Mouse (Mus musculus) lung, embryonic 14.5 days (tissue): Measurements from ENCODE around the gene Rasl11a. TPM values are rescaled to one million over a fixed set of nuclear protein-coding genes. Genes with fewer than 3 reads are reported as not detected.
A peak's percentile ranks its signal among the peaks of the same experiment; 100 is the strongest.

ENCODE experiments used
- ATAC-seq: fragments of 200-750 bp; cut with Nextera tagmentation; 2 replicates; pipeline ENCODE4 v1.8.0; 2017; ENCODE audit warnings: mild to moderate bottlenecking, moderate TSS enrichment, moderate library complexity; ENCODE audit not compliant: insufficient read depth
- DNase-seq: peaks from one replicate; pipeline ENCODE4 v3.0.0-alpha.2; 2015
- H3K27ac ChIP-seq: fragments of 300-500 bp; sonication (generic); 2 replicates; pipeline ENCODE4 v1.5.1; 2014; ENCODE audit warnings: low read depth, mild to moderate bottlenecking, moderate library complexity
- H3K27me3 ChIP-seq: fragments of 300-500 bp; sonication (generic); 2 replicates; pipeline ENCODE4 v1.6.1; 2014; ENCODE audit warnings: low read length, control low read depth; ENCODE audit not compliant: insufficient read depth
- H3K36me3 ChIP-seq: fragments of 300-500 bp; sonication (generic); 2 replicates; pipeline ENCODE4 v1.6.1; 2014; ENCODE audit warnings: control low read depth; ENCODE audit not compliant: insufficient read depth
- H3K4me1 ChIP-seq: fragments of 300-500 bp; sonication (generic); 2 replicates; pipeline ENCODE4 v1.6.1; 2014; ENCODE audit warnings: antibody characterized with exemption, control low read depth; ENCODE audit not compliant: insufficient read depth
- H3K4me2 ChIP-seq: fragments of 300-500 bp; sonication (generic); 2 replicates; pipeline ENCODE4 v1.6.1; 2014; ENCODE audit warnings: mild to moderate bottlenecking
- H3K4me3 ChIP-seq: fragments of 300-500 bp; sonication (generic); 2 replicates; pipeline ENCODE4 v1.5.1; 2014; ENCODE audit warnings: low read depth, low read length
- H3K9ac ChIP-seq: fragments of 300-500 bp; sonication (generic); 2 replicates; pipeline ENCODE4 v1.6.1; 2014
- H3K9me3 ChIP-seq: fragments of 300-500 bp; sonication (generic); 2 replicates; pipeline ENCODE4 v1.6.1; 2016; ENCODE audit warnings: low read depth, low read length, control low read depth
- CTCF ChIP-seq: IDR thresholded peaks from 2 replicates; pipeline ENCODE4 v1.5.1; 2016; ENCODE audit warnings: antibody characterized with exemption, low read depth
- WGBS: fragments of 180-500 bp; shearing (Covaris S2); extraction: QIAGEN DNeasy Blood & Tissue Kit; methylation state at CpG from one replicate; pipeline ENCODE4 v1.1.7; 2014; 5-methylcytosine and 5-hydroxymethylcytosine counted together
- polyA plus RNA-seq: library from polyadenylated mRNA; unstranded; fragments of >200 nt; fragmentation: Nextera tagmentation; extraction: Ambion mirVana; gene quantifications from 2 replicates; pipeline ENCODE4 v1.2.1, GENCODE M21; 2014

Rasl11a gene
- polyA plus RNA-seq, 1 experiment from 2014 or later: 18.6 TPM

DNA sequence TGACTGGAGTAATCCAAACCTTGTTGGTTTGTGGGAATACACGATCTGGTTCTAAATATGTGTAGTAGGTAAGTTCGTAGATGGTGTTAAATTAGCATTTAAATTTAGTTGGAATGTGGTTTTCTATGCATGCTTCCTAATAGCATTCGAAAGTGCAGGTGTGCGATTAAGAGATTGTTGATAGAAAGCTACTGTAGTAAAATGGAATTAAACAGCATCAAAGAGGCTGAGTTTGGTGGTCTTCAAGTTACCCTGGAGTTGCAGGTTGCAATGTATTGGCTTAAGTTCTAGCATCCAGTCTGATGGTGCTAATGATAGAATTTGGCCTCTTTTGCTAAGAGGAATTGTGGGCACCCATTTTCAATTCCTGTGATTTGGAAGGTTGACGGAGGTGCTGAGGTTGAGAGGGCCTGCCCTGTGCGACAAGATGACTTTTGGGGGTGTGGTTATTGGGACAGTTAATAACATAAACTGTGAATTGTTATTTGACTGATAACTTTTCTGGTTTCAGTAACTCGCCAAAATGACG, 11.1 kb upstream of the Rasl11a start:
- TF ChIP-seq CTCF: no peak
- peak overlapping the region; percentile 84 for H3K4me2 ChIP-seq
- H3K27me3 ChIP-seq: no peaks in the 10 kb centered on the region
- H3K27ac ChIP-seq: peak overlapping the region; percentile 88; the same call in 1 of the 2 replicates
- H3K4me3 ChIP-seq: peak overlapping the region; percentile 70
- H3K9ac ChIP-seq: peak overlapping the region; percentile 88
- H3K36me3 ChIP-seq: peaks cover 48% of the 10 kb centered on the region
- no peak for DNase-seq
- 0 out of 2 replicates have a peak, but pooled peaks cover 11% of the 10 kb centered on the region for H3K4me1 ChIP-seq
- no peak for ATAC-seq
- WGBS: 7% methylated on average over 8 of the region's 8 CpGs
- H3K9me3 ChIP-seq: no peaks in the 10 kb centered on the region

DNA sequence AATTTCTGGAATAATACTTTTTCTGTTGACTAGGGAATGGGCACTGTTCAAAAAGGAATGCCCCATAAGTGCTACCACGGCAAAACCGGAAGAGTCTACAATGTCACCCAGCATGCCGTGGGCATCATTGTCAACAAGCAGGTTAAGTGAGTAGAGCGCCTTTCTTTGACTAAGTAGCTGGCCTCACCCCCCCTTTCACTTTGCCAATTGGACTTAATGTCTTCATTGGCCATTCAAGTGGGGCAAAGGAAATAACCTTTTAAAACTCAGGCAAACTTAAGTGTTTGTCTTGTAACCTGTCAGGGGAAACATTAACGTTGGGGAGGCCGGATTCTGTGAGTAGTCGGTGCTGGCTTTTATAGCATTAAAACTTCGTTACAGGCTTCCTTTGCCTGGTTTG, 9.9 kb upstream of the Rasl11a start:
- Histone ChIP-seq H3K27me3 (no peaks in the 10 kb centered on the region), H3K36me3 (peaks cover 57% of the 10 kb centered on the region), H3K4me1 (0 out of 2 replicates have a peak, but pooled peaks cover 11% of the 10 kb centered on the region), H3K4me3 (peak overlapping the region; percentile 70; the same call in 1 of the 2 replicates), H3K9me3 (no peaks in the 10 kb centered on the region), H3K27ac (no peak overlapping the region), H3K9ac (peak overlapping the region; percentile 88; the same call in 1 of the 2 replicates), H3K4me2 (peak overlapping the region; percentile 84; the same call in 1 of the 2 replicates)
- DNase-seq: no peak
- no peak for ATAC-seq
- 61% methylated on average over 8 of the region's 8 CpGs for WGBS
- TF ChIP-seq CTCF: no peak

DNA sequence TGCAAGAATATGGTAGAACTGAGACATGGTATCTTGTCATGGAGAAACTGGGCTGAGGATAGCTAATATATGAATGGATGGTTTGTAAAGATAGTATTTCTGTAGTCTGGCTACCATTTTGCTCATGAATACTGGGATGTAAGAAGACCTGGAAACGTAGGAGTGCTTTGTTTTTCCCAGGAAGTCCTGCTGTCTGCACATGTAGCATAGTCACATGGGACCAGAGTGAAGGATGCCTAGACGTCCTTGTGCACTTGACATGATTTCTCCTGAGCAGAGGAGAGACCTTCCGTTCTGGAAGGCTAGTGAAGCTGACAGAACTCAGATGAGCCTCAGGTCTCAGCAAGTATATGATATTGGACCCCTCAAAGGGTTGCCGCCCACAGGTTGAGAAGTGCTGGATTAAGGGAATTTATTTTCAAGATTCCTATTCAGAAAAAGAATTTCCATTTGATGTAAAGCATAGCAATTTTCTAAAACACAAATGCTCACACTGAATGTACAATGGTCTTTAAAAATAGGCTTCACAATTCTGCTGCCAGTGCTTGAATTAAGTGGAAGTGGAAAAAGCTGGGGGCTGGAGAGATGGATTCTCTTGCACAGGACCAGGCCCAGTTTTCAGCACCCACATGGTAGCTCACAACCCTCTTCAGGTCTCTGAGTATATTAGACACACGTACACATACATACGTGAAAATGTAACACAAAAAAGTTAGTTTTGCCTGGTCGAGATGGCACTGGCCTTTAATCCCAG, 6.7 kb upstream of the Rasl11a start:
- Histone ChIP-seq H3K36me3 (peaks cover 61% of the 10 kb centered on the region), H3K27ac (no peak overlapping the region), H3K9ac (no peak overlapping the region), H3K4me2 (no peak overlapping the region), H3K4me1 (0 out of 2 replicates have a peak, but pooled peaks cover 11% of the 10 kb centered on the region), H3K4me3 (no peak overlapping the region), H3K27me3 (no peaks in the 10 kb centered on the region), H3K9me3 (no peaks in the 10 kb centered on the region)
- no peak for TF ChIP-seq CTCF
- DNase-seq: no peak
- WGBS: 67% methylated on average over 7 of the region's 7 CpGs
- ATAC-seq: no peak

DNA sequence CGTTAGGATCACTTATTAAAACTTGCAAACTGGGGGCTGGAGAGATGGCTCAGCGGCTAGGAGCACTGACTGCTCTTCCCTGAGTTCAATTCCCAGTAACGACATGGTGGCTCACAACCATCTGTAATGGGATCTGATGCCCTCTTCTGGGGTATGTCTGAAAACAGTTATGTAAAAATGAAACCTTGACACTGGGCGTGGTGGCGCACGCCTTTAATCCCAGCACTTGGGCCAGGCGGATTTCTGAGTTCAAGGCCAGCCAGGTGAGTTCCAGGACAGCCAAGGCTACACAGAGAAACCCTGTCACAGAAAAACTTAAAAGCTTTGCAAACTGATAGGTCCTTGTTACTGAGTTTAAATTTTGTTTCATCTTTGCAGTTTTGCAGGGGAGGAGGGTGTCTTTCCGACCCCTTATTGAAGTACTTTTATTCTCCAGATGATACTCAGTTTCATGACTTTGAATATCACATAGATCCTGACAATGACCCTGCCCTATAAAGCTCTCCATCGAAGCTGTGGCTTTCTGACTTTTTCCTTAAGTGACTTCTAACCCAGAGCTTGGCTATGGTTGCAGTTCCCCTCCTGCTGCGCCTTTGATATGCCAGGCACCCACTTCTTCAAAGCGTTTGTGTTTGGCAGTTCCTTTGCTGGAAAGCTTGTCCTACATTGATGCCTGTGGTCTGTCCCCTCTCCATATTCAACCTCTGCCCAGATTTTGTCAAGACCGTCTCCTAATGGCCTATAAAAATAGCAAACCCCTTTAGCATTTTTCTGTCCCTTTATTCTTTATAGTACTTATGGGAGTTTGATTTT, 5.8 kb upstream of the Rasl11a start:
- no peak for ATAC-seq
- no peak overlapping the region for H3K4me3 ChIP-seq
- WGBS: 40% methylated on average over 12 of the region's 12 CpGs
- H3K36me3 ChIP-seq: peaks cover 60% of the 10 kb centered on the region
- H3K4me2 ChIP-seq: no peak overlapping the region
- no peaks in the 10 kb centered on the region for H3K9me3 ChIP-seq
- no peak for TF ChIP-seq CTCF
- no peak overlapping the region for H3K9ac ChIP-seq
- H3K27me3 ChIP-seq: no peaks in the 10 kb centered on the region
- H3K4me1 ChIP-seq: 0 out of 2 replicates have a peak, but pooled peaks cover 8% of the 10 kb centered on the region
- DNase-seq: peak; percentile 44
- no peak overlapping the region for H3K27ac ChIP-seq

DNA sequence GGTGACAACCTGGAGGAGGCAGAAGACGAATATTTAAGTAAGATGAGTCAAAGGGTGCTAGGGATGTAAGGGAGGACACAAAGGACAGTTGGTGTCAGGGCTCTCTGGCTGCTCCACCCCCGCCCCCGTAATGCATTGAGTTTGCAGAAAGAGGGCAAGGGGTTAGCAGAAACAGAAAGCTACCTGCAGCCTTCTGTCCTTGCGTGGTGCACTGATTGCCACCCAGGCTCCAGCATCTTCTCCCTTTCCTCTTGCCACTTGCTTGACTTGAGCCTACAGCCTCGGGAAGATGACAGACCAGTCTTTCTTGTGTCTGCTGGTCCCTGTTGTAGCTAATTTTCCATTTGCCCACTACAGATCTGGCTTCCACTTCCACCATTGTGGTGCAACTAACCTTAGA, 5.1 kb upstream of the Rasl11a start:
- no peak for ATAC-seq
- H3K4me3 ChIP-seq: no peak overlapping the region
- no peak overlapping the region for H3K4me2 ChIP-seq
- H3K27me3 ChIP-seq: no peaks in the 10 kb centered on the region
- H3K36me3 ChIP-seq: peaks cover 53% of the 10 kb centered on the region
- TF ChIP-seq CTCF: no peak
- 40% methylated on average over 5 of the region's 5 CpGs for WGBS
- no peaks in the 10 kb centered on the region for H3K9me3 ChIP-seq
- H3K9ac ChIP-seq: no peak overlapping the region
- no peak for DNase-seq
- H3K4me1 ChIP-seq: 0 out of 2 replicates have a peak, but pooled peaks cover 3% of the 10 kb centered on the region
- H3K27ac ChIP-seq: no peak overlapping the region

DNA sequence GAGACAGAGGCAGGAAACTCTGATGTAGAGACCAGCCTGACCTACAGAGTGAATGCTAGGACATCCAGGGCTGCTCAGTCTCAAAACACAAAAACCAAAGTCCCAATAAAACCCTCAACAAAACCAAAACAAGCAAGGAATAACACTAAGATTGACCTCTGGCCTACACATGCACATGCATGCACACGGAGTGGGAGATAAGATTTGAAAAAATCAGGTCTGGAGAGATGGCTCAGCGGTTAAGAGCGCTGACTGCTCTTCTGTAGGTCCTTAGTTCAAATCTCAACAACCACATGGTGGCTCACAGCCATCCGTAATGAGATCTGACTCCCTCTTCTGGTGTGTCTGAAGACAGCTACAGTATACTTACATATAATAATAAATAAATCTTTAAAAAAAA, 4.4 kb upstream of the Rasl11a start:
- H3K9ac ChIP-seq: no peak overlapping the region
- no peak overlapping the region for H3K27ac ChIP-seq
- H3K27me3 ChIP-seq: no peaks in the 10 kb centered on the region
- H3K4me3 ChIP-seq: no peak overlapping the region
- no peak overlapping the region for H3K4me2 ChIP-seq
- no peak for TF ChIP-seq CTCF
- ATAC-seq (no peak), DNase-seq (no peak)
- no peaks in the 10 kb centered on the region; the same call in 1 of the 2 replicates for H3K4me1 ChIP-seq
- WGBS: 73% methylated on average over 4 of the region's 4 CpGs
- peaks cover 46% of the 10 kb centered on the region for H3K36me3 ChIP-seq
- H3K9me3 ChIP-seq: no peaks in the 10 kb centered on the region

DNA sequence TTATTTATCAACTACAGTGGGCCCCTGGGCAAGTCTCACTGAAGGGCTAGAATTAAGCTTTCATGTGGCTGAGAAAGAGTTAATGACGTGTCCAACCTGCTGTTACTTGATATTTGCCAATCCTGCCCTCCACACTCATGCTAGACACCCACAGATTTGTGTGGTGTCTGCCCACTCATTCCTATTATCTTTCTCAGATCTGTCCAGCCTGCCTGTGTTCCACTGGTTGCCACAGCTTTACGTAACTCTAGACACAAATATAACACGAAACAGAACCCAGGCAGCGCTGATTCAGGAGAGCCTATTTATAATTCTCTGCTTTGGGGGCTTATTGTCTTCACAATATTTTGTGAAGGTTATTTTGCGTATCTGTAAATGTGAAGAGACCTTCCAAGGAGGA, 3.6 kb upstream of the Rasl11a start:
- no peak overlapping the region for H3K4me3 ChIP-seq
- H3K4me1 ChIP-seq: peaks cover 8% of the 10 kb centered on the region; the same call in 1 of the 2 replicates
- no peaks in the 10 kb centered on the region for H3K9me3 ChIP-seq
- peaks cover 37% of the 10 kb centered on the region for H3K36me3 ChIP-seq
- no peak overlapping the region for H3K9ac ChIP-seq
- H3K4me2 ChIP-seq: no peak overlapping the region
- TF ChIP-seq CTCF: no peak
- no peaks in the 10 kb centered on the region for H3K27me3 ChIP-seq
- no peak for DNase-seq
- no peak for ATAC-seq
- H3K27ac ChIP-seq: no peak overlapping the region
- 78% methylated on average over 5 of the region's 5 CpGs for WGBS
